Mouse (Mus musculus) midbrain, postnatal 0 days (tissue): ENCODE measurements around the gene Fam71e1. TPM values are rescaled to one million over a fixed set of nuclear protein-coding genes. Genes with fewer than 3 reads are reported as not detected.

Experiments
- ATAC-seq: fragments of 200-750 bp; cut with Nextera tagmentation; 2 replicates; pipeline ENCODE4 v1.8.0; 2017; ENCODE audit warnings: moderate number of reproducible peaks, mild to moderate bottlenecking, moderate TSS enrichment, moderate library complexity; ENCODE audit not compliant: low FRiP score
- DNase-seq: peaks from one replicate; pipeline ENCODE4 v3.0.0-alpha.2; 2015; ENCODE audit warnings: low spot score
- H3K27ac ChIP-seq: fragments of 300-500 bp; sonication (generic); 2 replicates; pipeline ENCODE4 v1.5.1; 2014; ENCODE audit warnings: low read depth, mild to moderate bottlenecking, low read length, mixed read lengths
- H3K27me3 ChIP-seq: fragments of 300-500 bp; sonication (generic); 2 replicates; pipeline ENCODE4 v1.6.1; 2014; ENCODE audit warnings: low read length, control low read depth, mixed read lengths; ENCODE audit not compliant: insufficient read depth
- H3K36me3 ChIP-seq: fragments of 300-500 bp; sonication (generic); 2 replicates; pipeline ENCODE4 v1.6.1; 2014; ENCODE audit warnings: low read length, control low read depth, mixed read lengths; ENCODE audit not compliant: insufficient read depth
- H3K4me1 ChIP-seq: fragments of 300-500 bp; sonication (generic); 2 replicates; pipeline ENCODE4 v1.6.1; 2014; ENCODE audit warnings: mild to moderate bottlenecking, control low read depth, antibody characterized with exemption, low read length, mixed read lengths; ENCODE audit not compliant: insufficient read depth
- H3K4me2 ChIP-seq: fragments of 300-500 bp; sonication (generic); 2 replicates; pipeline ENCODE4 v1.6.1; 2014; ENCODE audit warnings: low read depth, mild to moderate bottlenecking, low read length, mixed read lengths; ENCODE audit not compliant: poor library complexity, severe bottlenecking
- H3K4me3 ChIP-seq: fragments of 300-500 bp; sonication (generic); 2 replicates; pipeline ENCODE4 v1.5.1; 2014; ENCODE audit warnings: low read depth, mild to moderate bottlenecking, low read length, moderate library complexity
- H3K9ac ChIP-seq: fragments of 300-500 bp; sonication (generic); replicated peaks from 2 replicates; pipeline ENCODE4 v1.6.1; 2014; ENCODE audit warnings: mild to moderate bottlenecking, low read length, moderate library complexity, mixed read lengths; ENCODE audit not compliant: poor library complexity, severe bottlenecking
- H3K9me3 ChIP-seq: fragments of 300-500 bp; sonication (generic); 2 replicates; pipeline ENCODE4 v1.6.1; 2016; ENCODE audit warnings: low read length, control low read depth
- CTCF ChIP-seq: IDR thresholded peaks from 2 replicates; pipeline ENCODE4 v1.5.1; 2016; ENCODE audit warnings: antibody characterized with exemption, mild to moderate bottlenecking
- WGBS: fragments of 180-500 bp; shearing (Covaris S2); extraction: QIAGEN DNeasy Blood & Tissue Kit; methylation state at CpG from one replicate; pipeline ENCODE4 v1.1.7; 2014; 5-methylcytosine and 5-hydroxymethylcytosine counted together
- polyA plus RNA-seq: library from polyadenylated mRNA; unstranded; fragments of >200 nt; fragmentation: Nextera tagmentation; extraction: Ambion mirVana; gene quantifications from 2 replicates; pipeline ENCODE4 v1.2.1, GENCODE M21; 2015
- total RNA-seq: library from RNA; depleted of rRNA; stranded (reverse); fragments of >200 nt; gene quantifications from 2 replicates; pipeline ENCODE4 v1.2.3, GENCODE M21; 2014; rRNA removed

The Fam71e1 gene
- total RNA-seq (18.5 and 19.3 TPM in 2 replicates), polyA plus RNA-seq (23.8 and 27.7 TPM in 2 replicates)

- no peaks in the 10 kb centered on the region for H3K9me3 ChIP-seq
- peaks cover 17% of the 10 kb centered on the region for H3K36me3 ChIP-seq
- peak within 1 kb of the TSS; percentile 95 for H3K9ac ChIP-seq
- H3K4me3 ChIP-seq: peak within 1 kb of the TSS; percentile 70
- ATAC-seq (peak; percentile 96), DNase-seq (peak; percentile 98)
- peaks cover 8% of the 10 kb centered on the region for H3K4me1 ChIP-seq
- no peaks in the 10 kb centered on the region for H3K27me3 ChIP-seq
- peak within 1 kb of the TSS; percentile 97 for H3K27ac ChIP-seq
- no peak; the same call in 1 of the 2 replicates for TF ChIP-seq CTCF
- under 1% methylated on average over 58 of the region's 58 CpGs for WGBS
- H3K4me2 ChIP-seq: peak within 1 kb of the TSS; percentile 91
Observed at GRCm38 (mm10) chr7:44495992-44496770, at the start of gene Fam71e1, which contains the start of gene Emc10. Gene Fam71e1 (plus strand): TSS chr7:44496581. Gene Emc10 (minus strand): TSS chr7:44496529.

- no peak overlapping the region for H3K27ac ChIP-seq
- 10% methylated on average over 3 of the region's 3 CpGs for WGBS
- peaks cover 4% of the 10 kb centered on the region; the same call in 1 of the 2 replicates for H3K4me1 ChIP-seq
- no peak overlapping the region for H3K4me3 ChIP-seq
- no peak overlapping the region for H3K9ac ChIP-seq
- no peaks in the 10 kb centered on the region for H3K9me3 ChIP-seq
- H3K36me3 ChIP-seq: peaks cover 35% of the 10 kb centered on the region
- no peak overlapping the region for H3K4me2 ChIP-seq
- ATAC-seq: no peak
- no peak for TF ChIP-seq CTCF
- DNase-seq: no peak
- H3K27me3 ChIP-seq: no peaks in the 10 kb centered on the region
Observed at GRCm38 (mm10) chr7:44453256-44453655, 43.1 kb upstream of the Fam71e1 start.

- no peak for ATAC-seq
- H3K27ac ChIP-seq: no peak overlapping the region
- no peak overlapping the region for H3K4me2 ChIP-seq
- H3K36me3 ChIP-seq: peaks cover 48% of the 10 kb centered on the region
- no peak overlapping the region for H3K9ac ChIP-seq
- TF ChIP-seq CTCF: no peak
- no peak overlapping the region for H3K4me3 ChIP-seq
- H3K9me3 ChIP-seq: no peaks in the 10 kb centered on the region
- no peaks in the 10 kb centered on the region for H3K27me3 ChIP-seq
- WGBS: 93% methylated on average over 1 of the region's 1 CpGs
- H3K4me1 ChIP-seq: peaks cover 2% of the 10 kb centered on the region; the same call in 1 of the 2 replicates
- DNase-seq: no peak
Observed at GRCm38 (mm10) chr7:44456302-44456701, 40.1 kb upstream of the Fam71e1 start.

GRCm38 (mm10) chr7:44460067-44460466, 36.3 kb upstream of the Fam71e1 start:
- H3K36me3 ChIP-seq: peaks cover 68% of the 10 kb centered on the region
- DNase-seq: no peak

GRCm38 (mm10) chr7:44460767-44461502, 35.4 kb upstream of the Fam71e1 start:
- H3K4me3 ChIP-seq: no peak overlapping the region
- H3K27me3 ChIP-seq: no peaks in the 10 kb centered on the region
- 80% methylated on average over 31 of the region's 31 CpGs for WGBS
- no peak for DNase-seq
- TF ChIP-seq CTCF: no peak
- no peak overlapping the region for H3K27ac ChIP-seq
- peaks cover 70% of the 10 kb centered on the region for H3K36me3 ChIP-seq
- peaks cover 14% of the 10 kb centered on the region; the same call in 1 of the 2 replicates for H3K4me1 ChIP-seq
- ATAC-seq: no peak
- H3K4me2 ChIP-seq: no peak overlapping the region
- H3K9ac ChIP-seq: no peak overlapping the region
- no peaks in the 10 kb centered on the region for H3K9me3 ChIP-seq

More at GRCm38 (mm10) chr7:44460067-44460466, 36.3 kb upstream of the Fam71e1 start:
- H3K4me3 ChIP-seq: no peak overlapping the region
- no peak overlapping the region for H3K4me2 ChIP-seq
- no peak overlapping the region for H3K27ac ChIP-seq
- no peaks in the 10 kb centered on the region for H3K9me3 ChIP-seq
- no peak overlapping the region for H3K9ac ChIP-seq
- H3K4me1 ChIP-seq: peaks cover 11% of the 10 kb centered on the region; the same call in 1 of the 2 replicates
- no peak for ATAC-seq
- TF ChIP-seq CTCF: no peak
- 73% methylated on average over 6 of the region's 6 CpGs for WGBS
- H3K27me3 ChIP-seq: no peaks in the 10 kb centered on the region
